Mouse (Mus musculus): Measurements from ENCODE around the gene Pla2g2d.

DNA sequence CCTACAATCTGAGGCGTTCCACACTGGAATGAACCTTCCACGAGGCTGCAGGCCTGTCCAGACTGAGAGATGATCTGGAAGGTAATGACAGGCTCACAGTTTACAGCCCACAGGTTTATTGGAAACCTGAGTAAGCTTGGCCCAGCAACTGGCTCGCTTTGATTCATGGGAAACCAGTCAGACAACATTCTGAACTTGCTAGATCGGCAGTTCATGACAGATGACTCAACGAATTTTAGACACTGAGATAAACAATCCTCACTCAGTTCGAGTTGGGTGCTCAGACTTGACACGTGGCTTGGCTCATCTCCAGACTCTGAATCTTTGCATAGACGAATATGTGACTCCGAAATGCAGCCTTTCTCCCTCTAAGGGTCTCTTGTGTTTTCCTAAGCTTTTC is 17.1 kb downstream of the Pla2g2d start:
- TF ChIP-seq CTCF (conservative IDR thresholded peaks at IDR 0.05; ENCODE audit: low read length) (no peak), POU5F1 (IDR thresholded peaks at IDR 0.05; ENCODE audit: borderline replicate concordance, low read length) (no peak)

All from E14TG2a.4 (cell line).